Mouse (Mus musculus) C2C12 (cell line): ENCODE data around the gene Vil1. TPM values are rescaled to one million over a fixed set of nuclear protein-coding genes. Genes with fewer than 3 reads are reported as not detected.

Experiments used
- H3K27me3 ChIP-seq: one replicate; pipeline ENCODE4 v1.6.1; 2011; ENCODE audit not compliant: control insufficient read depth, insufficient read depth, insufficient read length
- H3K36me3 ChIP-seq: one replicate; pipeline ENCODE4 v1.6.1; 2011; ENCODE audit not compliant: control insufficient read depth, insufficient read depth
- H3K4me3 ChIP-seq: one replicate; pipeline ENCODE4 v1.5.1; 2011; ENCODE audit warnings: mild to moderate bottlenecking, control low read depth; ENCODE audit not compliant: poor library complexity, insufficient read depth, severe bottlenecking
- H3K79me2 ChIP-seq: one replicate; pipeline ENCODE4 v1.6.1; 2011; ENCODE audit not compliant: control insufficient read depth, insufficient read depth
- H3K79me3 ChIP-seq: one replicate; pipeline ENCODE4 v1.6.1; 2011; ENCODE audit warnings: low read depth, control low read depth
- H3ac ChIP-seq: one replicate; pipeline ENCODE3; 2011; ENCODE audit warnings: low read depth; ENCODE audit not compliant: control insufficient read depth, insufficient read length
- CEBPB ChIP-seq: IDR thresholded peaks from one replicate; pipeline ENCODE4 v1.6.1; 2011; ENCODE audit warnings: low read depth, mild to moderate bottlenecking, control low read depth, moderate library complexity
- CTCF ChIP-seq: IDR thresholded peaks from one replicate; pipeline ENCODE4 v1.5.1; 2011; ENCODE audit not compliant: control insufficient read depth, insufficient read depth, insufficient read length
- FOSL1 ChIP-seq: IDR thresholded peaks from one replicate; pipeline ENCODE4 v1.8.0; 2011; ENCODE audit warnings: mild to moderate bottlenecking, low read length; ENCODE audit not compliant: poor library complexity, insufficient read depth, severe bottlenecking
- MAX ChIP-seq: IDR thresholded peaks from one replicate; pipeline ENCODE4 v1.6.1; 2011; ENCODE audit warnings: mild to moderate bottlenecking, control low read depth
- MYOD1 ChIP-seq: IDR thresholded peaks from one replicate; pipeline ENCODE4 v1.6.1; 2011; ENCODE audit warnings: low read depth; ENCODE audit not compliant: control insufficient read depth, insufficient read length
- MYOG ChIP-seq: IDR thresholded peaks from one replicate; pipeline ENCODE4 v1.6.1; 2011; ENCODE audit not compliant: control insufficient read depth, insufficient read length; ENCODE audit errors: extremely low read depth
- USF1 ChIP-seq: IDR thresholded peaks from one replicate; pipeline ENCODE4 v1.6.1; 2011; ENCODE audit warnings: low read depth, mild to moderate bottlenecking, control low read depth, moderate library complexity
- microRNA-seq: library from miRNA; unstranded; fragments of <30 nt; microRNA quantifications from one replicate; pipeline ENCODE4, GENCODE M21; 2019; ENCODE audit warnings: borderline microRNAs expressed
- polyA plus RNA-seq: library from polyadenylated mRNA; unstranded; fragments of >200 nt; fragmentation: generic; extraction: Trizol; gene quantifications from one replicate; pipeline ENCODE4 v1.2.1, GENCODE M21; 2012; ENCODE audit warnings: missing spikeins

Vil1 gene
- polyA plus RNA-seq, 1 experiment: 0.02 TPM

DNA sequence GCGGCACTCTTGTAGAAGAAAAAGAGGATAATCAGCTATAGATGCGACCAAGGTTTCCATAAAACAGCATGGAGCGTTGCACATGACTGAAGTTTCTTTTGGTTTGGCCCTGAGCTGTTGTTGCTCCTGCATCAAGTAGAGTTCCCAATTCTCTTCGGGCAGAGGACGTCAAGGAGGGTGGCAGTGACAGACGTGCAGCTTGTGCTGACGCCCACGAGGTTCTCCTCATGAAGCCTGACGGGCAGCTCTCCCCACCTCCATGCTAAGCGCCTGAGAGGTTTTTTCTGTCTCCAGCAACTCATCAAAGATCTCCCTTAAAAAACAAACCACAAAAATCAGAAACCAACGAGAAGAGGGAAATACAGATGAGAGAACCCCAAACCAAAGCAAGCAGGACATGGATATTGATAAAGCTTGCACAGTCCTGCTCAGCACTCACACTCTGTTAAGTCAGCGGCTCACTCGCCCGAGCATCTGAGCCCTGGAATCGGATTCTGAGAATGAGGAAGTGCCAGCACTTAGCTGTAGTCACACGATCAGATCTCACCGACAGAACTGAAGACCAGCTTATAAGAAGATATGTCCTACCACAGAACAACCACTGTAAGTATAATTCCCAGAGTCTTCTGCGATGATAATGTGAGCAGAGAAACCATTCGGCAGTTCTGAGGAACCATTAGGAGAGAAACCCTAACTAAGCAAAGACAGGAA is 30.1 kb downstream of the Vil1 start:
- Histone ChIP-seq H3K79me2 (no peaks in the 10 kb centered on the region), H3K79me3 (no peaks in the 10 kb centered on the region), H3K4me3 (no peak overlapping the region), H3K36me3 (peaks cover 63% of the 10 kb centered on the region), H3ac (no peak overlapping the region), H3K27me3 (no peaks in the 10 kb centered on the region)
- TF ChIP-seq MAX (no peak), CTCF (no peak), USF1 (no peak), CEBPB (no peak), MYOD1 (no peak), FOSL1 (no peak), MYOG (no peak)

DNA sequence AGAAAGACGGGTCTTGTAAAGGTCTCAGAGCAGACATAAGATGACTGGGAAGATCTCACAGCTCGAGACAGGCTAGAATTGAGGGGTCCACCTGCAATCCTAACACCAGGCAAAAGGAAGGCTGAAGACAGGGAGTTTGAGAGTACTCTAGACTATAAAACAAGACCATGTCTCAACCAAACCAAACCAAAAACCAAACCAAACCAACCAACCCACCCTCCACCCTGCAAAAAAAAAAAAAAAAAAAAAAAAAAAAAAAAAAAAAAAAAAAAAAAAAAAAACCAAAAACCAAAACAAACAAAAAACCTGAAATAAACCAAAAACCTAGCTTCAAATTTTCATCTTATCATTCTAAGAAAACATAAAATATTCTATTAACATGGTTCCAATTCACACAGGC is 35.4 kb downstream of the Vil1 start:
- Histone ChIP-seq H3K79me2 (no peaks in the 10 kb centered on the region), H3K79me3 (no peaks in the 10 kb centered on the region), H3K4me3 (no peak overlapping the region), H3K36me3 (peaks cover 66% of the 10 kb centered on the region), H3K27me3 (no peaks in the 10 kb centered on the region), H3ac (no peak overlapping the region)
- TF ChIP-seq MAX (no peak), MYOD1 (no peak), CTCF (no peak), FOSL1 (no peak), MYOG (no peak), USF1 (no peak), CEBPB (no peak)

DNA sequence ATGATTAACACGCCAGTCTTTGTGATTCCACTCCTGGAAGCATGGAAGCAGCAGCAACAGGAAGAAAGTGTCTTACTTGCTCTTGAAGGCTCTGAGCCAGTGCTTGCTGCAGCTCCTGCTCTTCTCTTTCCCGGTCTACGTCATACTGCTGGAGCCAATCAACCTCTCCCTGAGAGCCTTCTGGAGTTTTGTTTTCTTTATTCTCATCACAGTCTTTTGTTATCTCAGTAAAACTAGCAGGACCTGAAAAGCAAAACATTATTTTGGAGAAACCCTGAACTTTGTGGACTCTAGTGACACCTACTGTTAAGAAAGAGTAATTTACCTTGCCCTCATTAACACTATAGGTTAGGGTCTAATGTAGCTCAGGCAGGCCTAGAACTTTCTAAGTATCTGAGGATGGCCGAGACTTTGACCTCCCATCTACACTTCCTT is 43.5 kb downstream of the Vil1 start:
- H3K27me3 ChIP-seq: no peaks in the 10 kb centered on the region
- TF ChIP-seq MAX (no peak), USF1 (no peak), CTCF (no peak), FOSL1 (no peak), CEBPB (no peak), MYOD1 (no peak), MYOG (no peak)
- no peaks in the 10 kb centered on the region for H3K79me2 ChIP-seq
- no peak overlapping the region for H3ac ChIP-seq
- H3K36me3 ChIP-seq: peaks cover 85% of the 10 kb centered on the region
- no peaks in the 10 kb centered on the region for H3K79me3 ChIP-seq
- H3K4me3 ChIP-seq: no peak overlapping the region

DNA sequence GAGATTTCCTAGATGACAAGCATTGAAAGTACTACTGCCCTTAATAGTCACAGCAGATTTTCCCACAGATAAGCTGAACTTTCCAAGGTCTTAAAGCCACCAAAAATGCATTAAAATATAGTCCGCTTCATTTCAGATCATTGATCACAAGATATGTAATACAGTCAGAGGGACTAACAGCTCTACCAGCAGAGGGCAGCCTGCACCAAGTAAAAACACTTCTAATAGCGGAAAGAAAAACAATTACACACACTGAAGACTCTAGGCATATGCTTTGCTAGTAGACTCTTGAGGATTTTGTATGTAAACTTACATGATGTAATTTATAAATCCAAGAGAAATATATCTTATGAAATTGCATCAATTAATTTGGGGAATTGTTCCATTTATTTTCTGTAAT is 51.1 kb downstream of the Vil1 start:
- Histone ChIP-seq H3K79me3 (no peaks in the 10 kb centered on the region), H3K36me3 (peaks cover 68% of the 10 kb centered on the region), H3ac (no peak overlapping the region), H3K79me2 (no peaks in the 10 kb centered on the region), H3K27me3 (no peaks in the 10 kb centered on the region), H3K4me3 (no peak overlapping the region)
- no peak for TF ChIP-seq USF1
- TF ChIP-seq CEBPB: no peak
- no peak for TF ChIP-seq FOSL1
- TF ChIP-seq MYOD1: no peak
- no peak for TF ChIP-seq MAX
- no peak for TF ChIP-seq MYOG
- no peak for TF ChIP-seq CTCF

Small RNA genes within 50 kb of the gene (microRNA-seq; reads per million reads assigned to microRNA genes)
- gene Mir26b: 16,415 reads per million, percentile 97 among the genes with 10 or more reads in this experiment

Other genes with a start within 250 kb of the Vil1 start
- not detected for gene Cxcr1, start 214.7 kb upstream of the Vil1 start, polyA plus RNA-seq
- 281 TPM for gene Arpc2, start 173.3 kb upstream of the Vil1 start, polyA plus RNA-seq
- gene Gpbar1, start 130.8 kb upstream of the Vil1 start, polyA plus RNA-seq: not detected
- gene Aamp, start 124.6 kb upstream of the Vil1 start, polyA plus RNA-seq: 123 TPM
- gene Pnkd, start 124.4 kb upstream of the Vil1 start, polyA plus RNA-seq: 68.0 TPM
- gene Tmbim1, start 103.8 kb upstream of the Vil1 start, polyA plus RNA-seq: 38.1 TPM
- not detected for gene Catip, start 47.3 kb upstream of the Vil1 start, polyA plus RNA-seq
- 2.2 TPM for gene Slc11a1, start 34.2 kb upstream of the Vil1 start, polyA plus RNA-seq
- gene Ctdsp1, start 17.9 kb upstream of the Vil1 start, polyA plus RNA-seq: 78.7 TPM
- 52.4 TPM for gene Cnot9, start 96.7 kb downstream of the Vil1 start, polyA plus RNA-seq
- gene Plcd4, start 133.5 kb downstream of the Vil1 start, polyA plus RNA-seq: 0.33 TPM
- gene Usp37, start 134.9 kb downstream of the Vil1 start, polyA plus RNA-seq: 4.9 TPM
- 8.6 TPM for gene Zfp142, start 178.9 kb downstream of the Vil1 start, polyA plus RNA-seq
- gene Bcs1l, start 178.9 kb downstream of the Vil1 start, polyA plus RNA-seq: 19.9 TPM
- 28.3 TPM for gene Rnf25, start 192.0 kb downstream of the Vil1 start, polyA plus RNA-seq
- gene Stk36, start 192.1 kb downstream of the Vil1 start, polyA plus RNA-seq: 2.7 TPM